Mouse (Mus musculus) left cerebral cortex, postnatal 25 days (tissue): ENCODE measurements around the gene Cks2. TPM values are rescaled to one million over a fixed set of nuclear protein-coding genes. Genes with fewer than 3 reads are reported as not detected.
"Not testable (repeated sequence)": the region's sequence is repeated elsewhere in the genome, so short reads cannot be mapped to it uniquely, and the experiment has no call there.

Source experiments
- DNase-seq, 2 experiments: peaks; one replicate each; pipeline ENCODE4 v3.0.0; 2022; ENCODE audit warnings: low spot score in 2 of 2, mixed read lengths in 1 of 2
- intact Hi-C: fragments of 180-260 bp; cut with DNase I; formaldehyde crosslinking; loops from one replicate; pipeline ENCODE4 v1.15.1; 2025
- total RNA-seq, 2 experiments: library from RNA; stranded (reverse); gene quantifications; 2 replicates each; pipeline ENCODE4 v1.2.3; 2021

Gene Cks2
- total RNA-seq, 2 experiments from 2014 or later = 0.96 to 2.0 TPM

GRCm38 (mm10) chr13:51631354-51631992 lies 13.6 kb upstream of the Cks2 start:
- intact Hi-C loops = no loop called here
- no peak for DNase-seq

DNA sequence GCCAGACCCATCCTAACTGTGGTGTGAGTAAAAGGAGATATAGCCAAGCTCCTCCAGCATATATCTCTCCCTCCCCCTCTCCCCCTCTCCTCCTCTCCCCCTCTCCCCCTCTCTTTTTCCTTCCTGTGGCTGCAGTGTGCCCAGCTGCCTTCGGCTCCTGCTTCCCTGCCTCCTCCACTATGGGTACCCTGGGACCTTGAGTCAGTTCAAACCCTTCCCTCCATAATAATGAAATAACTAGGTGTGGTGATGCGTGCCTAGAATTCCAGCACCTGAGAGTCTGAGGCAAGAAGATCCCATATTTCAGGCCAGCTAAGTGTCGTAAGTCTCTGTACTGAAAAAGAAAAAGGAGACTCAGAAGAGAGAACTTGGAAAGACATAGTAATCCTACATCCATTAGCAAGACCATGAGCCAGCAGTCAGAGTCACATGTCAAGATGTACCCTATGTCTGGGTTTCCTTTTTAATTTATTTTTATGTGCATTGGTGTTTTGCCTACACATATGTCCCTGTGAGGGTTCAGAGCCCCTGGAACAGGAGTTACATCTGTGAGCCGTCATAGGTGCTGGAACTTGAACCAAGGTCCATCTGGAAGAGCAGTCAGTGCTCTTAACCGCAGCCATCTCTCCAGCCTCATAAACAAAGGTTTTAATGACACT lies 12.3 kb upstream of the Cks2 start:
- DNase-seq = no peak
- intact Hi-C loops = loop anchor here (1.0 kb wide), 1 partner anchor 8 kb away; no protein-coding TSS in a partner anchor

DNA sequence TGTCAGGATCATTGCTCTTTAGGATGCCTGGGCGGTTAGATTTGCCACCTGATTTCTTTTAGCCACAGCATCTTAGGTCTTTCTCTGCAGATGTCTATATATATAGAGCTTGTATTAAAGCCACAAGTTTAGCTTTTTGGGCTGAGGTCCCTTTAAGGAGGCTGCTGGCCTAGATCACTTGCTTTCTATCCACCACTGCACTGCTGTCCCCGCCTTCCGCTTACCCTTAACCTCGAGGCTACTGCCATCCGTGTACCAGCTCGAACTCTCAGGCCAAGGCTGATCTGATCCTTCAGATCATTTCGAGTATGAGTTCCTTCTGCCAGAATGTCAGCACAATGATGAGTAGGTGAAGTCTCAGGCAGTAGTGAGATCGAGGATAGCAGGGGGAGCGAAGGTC lies 9.6 kb upstream of the Cks2 start:
- intact Hi-C loops, DNase-seq: not testable (repeated sequence)

- no peak for DNase-seq
- intact Hi-C loops = no loop called here
These were observed 6.1 kb upstream of the Cks2 start for GRCm38 (mm10) chr13:51638958-51639357.

DNA sequence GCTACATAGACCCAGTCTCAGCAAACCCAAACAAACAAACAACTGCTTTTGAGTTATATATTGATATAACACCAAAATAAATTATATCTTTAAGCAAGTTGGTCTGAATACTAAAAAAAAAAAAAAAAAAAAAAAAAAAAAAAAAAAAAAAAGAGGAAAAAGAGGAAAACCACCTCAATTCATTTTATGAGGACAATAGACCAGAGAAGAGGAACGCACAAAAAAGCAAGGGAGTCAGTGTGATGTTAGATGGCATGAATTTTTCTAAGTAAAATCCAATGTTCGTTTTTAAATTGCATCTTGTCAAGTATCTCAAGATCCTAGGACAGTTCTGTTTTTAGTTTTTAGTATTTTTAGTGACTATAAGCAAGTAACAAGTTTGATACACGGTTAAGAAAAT lies 3.6 kb upstream of the Cks2 start:
- intact Hi-C loops = no loop called here
- no peak for DNase-seq

DNA sequence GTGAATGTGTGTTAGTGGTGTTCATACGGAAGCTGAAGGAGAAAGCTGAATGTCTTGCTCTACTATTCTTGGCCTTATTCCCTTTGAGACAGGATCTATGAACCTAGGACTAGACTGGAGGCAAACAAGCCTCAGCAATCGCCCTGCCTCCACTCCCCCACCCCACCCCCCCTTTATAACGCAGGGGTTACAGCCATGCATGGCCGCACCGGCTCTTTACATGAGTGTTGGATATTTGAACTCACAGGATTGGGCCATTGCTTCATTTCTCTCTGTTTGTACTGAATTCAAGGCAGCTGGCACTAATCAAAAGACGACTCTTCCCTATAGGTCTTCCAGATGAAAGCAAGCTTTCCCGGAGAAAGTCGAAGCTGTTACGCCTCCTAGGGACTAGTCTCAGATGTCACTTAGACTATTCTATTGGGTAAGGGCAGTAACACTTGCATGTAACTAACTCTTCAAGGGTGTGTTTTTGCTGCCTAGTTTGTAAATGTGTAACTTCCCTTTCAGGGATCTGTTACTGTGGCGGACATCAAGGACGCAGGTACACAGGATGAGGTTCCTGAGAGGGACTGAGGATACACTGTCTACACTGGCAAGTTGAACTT lies 2.8 kb upstream of the Cks2 start:
- intact Hi-C loops = no loop called here
- no peak for DNase-seq

DNA sequence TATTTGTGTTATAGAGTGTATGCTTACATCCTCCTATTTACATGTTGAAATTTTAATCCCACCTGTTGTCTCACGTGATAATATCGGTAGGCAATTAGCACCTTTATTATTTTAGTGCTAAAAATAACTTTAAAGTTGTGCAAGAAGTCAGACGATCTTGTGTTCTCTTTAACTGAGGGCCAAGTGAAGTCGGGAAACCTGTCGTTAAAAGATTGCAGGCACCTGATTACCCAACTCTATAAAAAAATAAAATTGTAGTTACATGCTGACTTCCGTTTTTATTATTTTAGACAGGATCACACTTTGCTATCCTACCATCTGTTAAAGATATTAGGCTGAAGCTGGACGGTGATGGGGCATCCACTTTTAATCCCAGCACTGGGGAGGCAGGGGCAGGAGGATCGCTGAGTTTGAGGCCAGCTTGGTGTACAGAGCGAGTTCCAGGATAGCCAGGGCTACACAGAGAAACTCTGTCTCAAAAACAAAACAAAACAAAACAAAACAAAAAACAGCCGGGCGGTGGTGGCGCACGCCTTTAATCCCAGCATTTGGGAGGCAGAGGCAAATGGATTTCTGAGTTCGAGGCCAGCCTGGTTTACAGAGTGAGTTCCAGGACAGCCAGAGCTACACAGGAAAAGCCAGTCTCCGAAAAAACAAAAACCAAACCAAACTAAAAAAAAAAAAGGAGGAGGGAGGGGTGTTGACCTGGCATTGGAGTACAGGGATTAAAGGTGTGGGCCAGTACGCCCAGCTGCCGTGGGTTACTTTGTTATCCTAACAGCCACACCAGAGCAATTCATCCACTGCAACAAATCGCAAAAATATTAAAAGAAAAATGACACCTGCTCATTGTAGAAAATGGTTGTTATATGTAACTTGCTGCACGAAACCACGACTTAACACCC lies 856 bp upstream of the Cks2 start:
- DNase-seq = no peak
- intact Hi-C loops = no loop called here

DNA sequence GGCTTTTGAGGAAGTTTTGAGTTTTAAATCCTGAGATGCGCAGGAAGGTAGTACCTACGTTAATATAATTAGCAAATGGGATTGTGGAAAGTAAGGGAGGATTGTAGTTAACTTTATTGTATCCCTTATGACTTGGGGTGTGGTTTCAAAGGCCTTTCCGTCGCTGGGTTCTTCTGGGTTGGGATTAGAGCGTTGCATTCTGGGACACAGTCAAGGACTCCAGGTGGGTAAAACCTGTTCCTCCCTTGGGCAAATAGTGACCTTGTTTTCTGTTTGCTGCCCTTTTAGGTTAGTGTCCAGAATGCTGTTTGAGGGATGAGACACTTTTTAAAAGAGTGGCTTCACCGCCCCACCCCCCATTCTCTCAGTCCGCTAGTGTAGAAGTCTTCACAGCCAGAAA lies 840 bp downstream of the Cks2 start:
- no peak for DNase-seq
- intact Hi-C loops = no loop called here

DNA sequence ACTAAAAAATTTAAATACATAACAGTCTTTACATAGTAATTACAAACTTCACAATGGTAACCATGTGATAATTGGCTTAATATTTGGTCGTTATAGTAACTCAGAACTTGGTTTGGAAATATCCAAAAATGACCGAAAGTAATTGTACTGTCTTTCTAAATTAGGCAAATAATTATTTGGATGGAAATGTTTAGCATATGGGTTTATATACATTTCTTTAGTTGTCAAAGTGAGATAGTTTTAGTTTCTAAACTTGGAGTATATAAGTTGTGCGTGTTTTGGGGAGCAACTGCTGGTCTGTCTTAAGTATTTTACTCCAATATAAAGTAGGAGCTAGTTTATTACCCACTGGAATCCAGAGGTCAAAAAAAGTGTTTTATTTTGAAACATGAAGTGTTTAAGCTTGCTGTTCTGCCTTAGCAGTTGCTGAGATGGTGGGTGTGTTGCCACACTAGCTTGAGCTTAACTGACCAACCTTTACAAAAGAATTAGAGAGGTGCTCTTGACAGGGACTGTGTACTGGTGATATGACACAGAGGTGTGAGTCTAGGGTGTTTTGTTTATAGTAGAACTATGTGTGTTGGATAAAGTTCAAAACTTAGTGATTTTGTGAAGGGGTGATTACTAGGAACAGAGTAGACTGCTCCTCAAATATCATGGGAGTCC lies 1.5 kb downstream of the Cks2 start:
- no peak for DNase-seq
- intact Hi-C loops = no loop called here

DNA sequence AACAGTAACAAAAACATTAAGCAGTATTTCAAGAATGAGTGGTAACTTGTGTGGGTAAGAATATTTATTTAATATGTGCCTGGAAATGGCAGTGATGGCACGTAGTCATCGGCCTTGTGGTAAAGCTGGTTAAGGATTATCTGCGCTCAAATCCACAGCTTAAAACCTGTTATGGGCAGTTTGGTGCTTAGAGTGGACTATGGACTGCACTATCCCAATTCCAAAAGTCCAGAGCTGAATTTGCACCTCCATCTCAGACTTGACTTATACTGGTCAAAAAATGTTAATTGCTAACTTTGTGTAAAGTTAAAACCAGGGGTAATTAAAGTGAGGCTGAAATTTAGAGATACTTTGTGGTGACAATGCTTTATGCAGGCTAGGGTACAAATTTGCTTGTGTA lies 2.7 kb downstream of the Cks2 start:
- intact Hi-C loops = no loop called here
- no peak for DNase-seq

- intact Hi-C loops = no loop called here
- DNase-seq = no peak
These were observed 3.2 kb downstream of the Cks2 start for GRCm38 (mm10) chr13:51648237-51648636.

DNA sequence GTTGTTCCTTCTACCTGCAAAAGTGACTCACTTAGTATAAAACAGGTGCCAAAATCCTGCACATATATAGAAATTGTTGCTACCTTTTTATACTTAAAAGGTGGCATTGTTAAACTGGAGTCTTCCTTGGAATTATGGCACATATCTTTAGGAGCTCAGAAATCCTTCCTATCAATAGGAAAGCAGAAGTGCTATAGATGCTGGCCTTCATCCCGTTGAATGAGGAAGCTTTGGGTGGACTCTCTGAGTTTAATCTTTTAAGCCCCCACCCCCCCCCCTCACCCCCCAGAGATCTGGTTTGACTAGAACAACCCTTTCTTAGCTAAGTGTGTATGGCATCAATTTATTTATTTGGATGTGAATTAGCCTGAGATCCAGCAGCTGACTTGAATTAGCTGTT lies 4.7 kb downstream of the Cks2 start:
- no peak for DNase-seq
- intact Hi-C loops = loop anchor here (5.0 kb wide), 1 partner anchor 183 kb away; no protein-coding TSS in a partner anchor

- DNase-seq = peak; percentile 97 to 98
- intact Hi-C loops = loop anchor here (5.0 kb wide), 1 partner anchor 181 kb away; no protein-coding TSS in a partner anchor
These were observed 6.5 kb downstream of the Cks2 start, which contains the start of gene Secisbp2 for GRCm38 (mm10) chr13:51651408-51652064. TSS of gene Secisbp2 (plus strand) at chr13:51651697.

DNA sequence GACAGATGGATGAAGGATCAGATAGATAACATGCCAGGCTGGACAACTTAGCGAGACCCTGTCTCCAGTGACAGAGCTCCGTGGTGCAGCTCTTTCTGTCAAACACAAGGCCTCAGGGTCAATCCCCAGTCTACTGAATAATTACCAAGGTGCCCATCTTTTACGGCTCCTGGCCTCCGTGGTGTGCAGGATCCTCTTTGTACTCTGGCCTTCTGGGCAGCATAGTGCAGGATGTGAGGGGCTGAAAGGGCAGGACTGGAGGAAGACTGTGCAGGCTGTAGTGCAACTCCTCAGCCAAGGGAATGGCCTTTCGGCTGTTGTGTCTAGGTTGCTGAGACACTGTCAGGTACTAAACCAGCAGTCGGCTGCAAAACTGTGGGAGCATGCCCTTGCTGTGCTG lies 8.1 kb downstream of the Cks2 start:
- intact Hi-C loops = loop anchor here (5.0 kb wide), 1 partner anchor 179 kb away; no protein-coding TSS in a partner anchor
- no peak for DNase-seq

DNA sequence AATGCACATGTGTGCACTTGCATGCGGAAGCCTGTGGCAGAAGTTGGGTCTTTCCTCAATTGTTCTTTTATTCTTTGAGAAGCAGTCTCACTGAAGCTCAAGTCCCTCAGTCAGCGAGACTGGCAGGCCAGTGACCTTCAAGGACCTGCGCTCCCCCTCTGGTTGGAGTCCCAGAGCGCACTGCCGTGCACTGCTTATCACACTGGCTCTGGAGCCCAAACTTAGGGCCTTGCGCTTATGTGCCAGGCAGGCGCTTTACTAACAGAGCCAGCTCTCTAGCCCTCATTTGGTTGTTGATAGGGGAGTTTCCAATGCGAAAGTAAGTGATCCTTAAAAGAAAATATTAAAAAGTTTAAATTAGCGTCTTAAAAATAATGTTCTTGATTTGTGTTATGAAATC lies 8.9 kb downstream of the Cks2 start:
- DNase-seq = no peak
- intact Hi-C loops = loop anchor here (5.0 kb wide), 1 partner anchor 178 kb away; no protein-coding TSS in a partner anchor

GRCm38 (mm10) chr13:51656516-51657235 lies 11.6 kb downstream of the Cks2 start:
- intact Hi-C loops = no loop called here
- DNase-seq = no peak

- intact Hi-C loops = no loop called here
- DNase-seq = no peak
These were observed 13.1 kb downstream of the Cks2 start for GRCm38 (mm10) chr13:51658094-51658493.

DNA sequence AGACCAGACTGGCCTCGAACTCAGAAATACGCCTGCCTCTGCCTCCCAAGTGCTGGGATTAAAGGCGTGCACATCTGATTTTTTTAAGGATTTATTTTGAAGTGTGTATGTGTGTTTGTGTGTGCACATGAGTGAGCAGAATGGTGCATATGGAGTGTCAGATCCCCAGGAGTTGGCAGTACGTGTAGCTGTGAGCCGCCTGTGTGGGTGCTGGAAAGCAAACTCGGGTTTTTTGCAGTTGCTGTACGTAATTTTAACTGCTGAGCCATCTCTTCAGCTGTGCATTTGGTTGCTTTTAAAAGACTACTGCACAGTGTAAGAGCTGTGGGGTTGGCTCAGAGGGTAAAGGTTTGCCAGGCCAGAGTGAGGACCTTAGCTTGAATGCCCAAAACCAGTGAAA lies 14.5 kb downstream of the Cks2 start:
- intact Hi-C loops = no loop called here
- DNase-seq = peak in 1 of 2 experiments; percentile 49
